Mouse (Mus musculus) cerebellum, adult 9-10 months (tissue): ENCODE measurements around the gene Tmem81.

Source experiments
- DNase-seq: peaks from one replicate; pipeline ENCODE4 v3.0.0; 2022

Gene Tmem81

DNA sequence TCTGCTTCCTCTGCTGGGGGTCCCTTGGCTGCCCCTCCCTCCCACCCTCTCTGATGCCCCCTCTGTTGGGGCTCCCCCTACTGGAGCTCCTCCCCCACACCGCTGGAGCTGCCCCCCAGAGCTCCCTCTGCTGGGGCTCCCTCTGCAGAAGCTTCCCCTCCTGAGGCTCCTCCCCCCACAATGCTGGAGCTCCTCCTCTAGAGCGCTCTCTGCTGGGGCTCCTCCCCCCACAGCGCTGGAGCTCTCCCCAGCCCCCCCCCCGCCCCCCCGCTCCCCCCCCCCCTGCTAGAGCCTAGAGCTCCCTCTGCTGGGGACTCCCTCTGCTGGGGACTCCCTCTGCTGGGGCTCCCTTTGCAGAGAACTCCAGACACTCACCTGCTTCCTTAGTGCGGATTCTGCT, 14.7 kb downstream of the Tmem81 start:
- DNase-seq: peak; percentile 45

DNA sequence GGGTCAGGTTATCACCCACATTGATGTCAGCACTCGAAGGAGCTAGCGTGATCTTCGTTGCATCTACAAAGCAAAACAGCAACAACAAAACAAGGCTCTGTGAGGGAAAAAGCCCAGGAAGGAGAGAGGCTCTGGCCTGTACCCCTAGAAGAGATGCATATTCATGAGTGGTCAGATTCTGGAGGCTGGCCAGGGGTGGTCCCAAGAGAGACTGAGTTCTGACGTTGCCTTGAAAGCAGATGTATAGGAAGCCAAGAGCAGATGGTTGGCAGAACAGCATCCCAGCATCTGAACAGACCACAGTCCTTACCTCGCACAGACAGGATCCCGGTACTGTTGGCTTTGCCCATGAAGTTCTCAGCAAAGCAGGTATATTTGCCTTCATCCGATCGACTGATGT, 17.0 kb downstream of the Tmem81 start:
- DNase-seq: no peak

DNA sequence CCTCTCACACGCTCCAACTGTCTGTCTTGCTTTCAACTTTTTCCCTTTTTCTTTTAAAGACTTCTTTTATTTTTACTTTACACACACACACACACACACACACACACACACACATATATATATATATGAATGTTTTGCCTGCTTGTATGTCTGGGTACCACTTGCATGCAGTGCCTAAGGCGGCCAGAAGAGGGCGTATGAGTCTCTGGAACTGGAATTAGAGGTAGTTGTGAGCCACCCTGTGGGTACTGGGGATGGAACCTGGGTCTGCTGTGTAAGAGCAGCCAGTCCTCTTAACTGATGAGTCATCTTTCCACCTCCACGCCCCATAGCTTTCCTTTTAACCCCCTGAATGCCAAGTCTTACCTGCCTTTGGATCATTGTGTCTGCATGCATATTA, 17.9 kb downstream of the Tmem81 start:
- no peak for DNase-seq

DNA sequence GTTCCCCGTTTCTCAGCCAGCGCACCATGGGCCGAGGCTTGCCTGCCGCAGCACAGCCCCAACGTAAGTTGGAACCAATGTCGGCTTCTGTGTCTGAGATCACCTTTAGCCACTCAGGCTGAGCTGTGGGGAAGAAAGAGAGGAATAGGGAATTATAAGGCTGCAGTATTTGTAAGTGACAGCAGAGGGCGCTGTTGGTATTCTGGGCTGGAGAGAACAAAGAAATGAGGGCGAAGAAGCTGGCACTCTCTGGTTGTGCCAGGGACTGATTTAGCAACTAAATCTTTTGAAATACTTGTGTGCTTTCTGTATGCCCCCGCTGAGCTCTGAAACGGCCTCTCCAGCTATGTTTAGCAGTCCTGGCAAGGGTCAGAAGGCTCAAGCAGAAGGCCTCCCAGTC, 19.8 kb downstream of the Tmem81 start:
- peak; percentile 94 for DNase-seq

DNA sequence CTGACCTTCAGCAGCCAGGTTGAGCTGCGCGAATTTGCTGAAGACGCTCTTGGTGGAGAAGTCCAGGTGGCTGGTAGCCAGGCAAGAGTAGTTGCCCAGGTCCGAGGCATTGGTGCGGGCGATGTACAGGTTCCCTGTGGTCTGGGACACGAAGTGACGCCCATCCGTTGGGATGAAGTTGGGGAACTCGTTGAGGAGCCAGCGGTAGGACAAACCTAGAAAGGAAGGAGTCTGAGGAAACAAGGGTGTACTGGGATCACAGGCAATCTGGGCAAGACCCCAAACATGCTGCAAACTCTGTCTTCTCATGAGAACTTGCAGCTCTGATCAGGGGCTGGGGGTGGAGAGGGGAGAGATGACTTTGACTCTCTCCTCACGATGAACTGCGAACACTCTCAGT, 22.0 kb downstream of the Tmem81 start:
- DNase-seq: no peak

DNA sequence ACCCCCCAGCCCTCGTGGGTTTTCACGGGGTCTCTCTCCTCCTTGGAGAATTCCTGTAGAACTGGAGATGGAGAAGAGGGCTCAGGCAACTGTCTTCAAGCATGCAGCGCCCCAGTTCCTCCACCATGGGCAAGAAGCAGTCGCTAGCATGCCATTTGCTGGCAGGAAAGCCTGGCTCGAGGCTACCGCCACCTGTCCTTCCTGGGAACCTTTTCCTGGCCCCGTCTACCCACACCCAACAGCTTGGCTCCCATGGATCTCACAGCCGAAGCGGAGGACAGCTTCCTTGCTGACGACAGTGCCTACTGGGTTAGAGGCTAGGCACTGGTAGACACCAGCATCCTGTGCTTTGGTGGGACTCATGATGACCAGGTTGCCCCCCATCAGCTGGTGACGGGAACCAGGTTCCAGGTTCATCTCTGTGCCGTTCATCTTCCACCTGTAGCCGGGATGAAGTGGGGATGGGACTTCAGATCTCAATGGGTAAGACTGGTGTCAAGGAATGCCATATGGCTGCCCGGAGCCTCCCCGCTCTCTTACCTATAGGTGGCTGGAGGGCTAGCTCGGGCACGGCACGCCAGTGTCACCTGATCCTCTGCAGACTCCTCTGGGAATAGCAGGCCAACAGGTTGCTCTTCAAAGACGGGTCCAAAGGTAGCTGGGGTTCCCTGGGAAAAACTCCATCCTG, 22.8 kb downstream of the Tmem81 start:
- peak; percentile 94 for DNase-seq

DNA sequence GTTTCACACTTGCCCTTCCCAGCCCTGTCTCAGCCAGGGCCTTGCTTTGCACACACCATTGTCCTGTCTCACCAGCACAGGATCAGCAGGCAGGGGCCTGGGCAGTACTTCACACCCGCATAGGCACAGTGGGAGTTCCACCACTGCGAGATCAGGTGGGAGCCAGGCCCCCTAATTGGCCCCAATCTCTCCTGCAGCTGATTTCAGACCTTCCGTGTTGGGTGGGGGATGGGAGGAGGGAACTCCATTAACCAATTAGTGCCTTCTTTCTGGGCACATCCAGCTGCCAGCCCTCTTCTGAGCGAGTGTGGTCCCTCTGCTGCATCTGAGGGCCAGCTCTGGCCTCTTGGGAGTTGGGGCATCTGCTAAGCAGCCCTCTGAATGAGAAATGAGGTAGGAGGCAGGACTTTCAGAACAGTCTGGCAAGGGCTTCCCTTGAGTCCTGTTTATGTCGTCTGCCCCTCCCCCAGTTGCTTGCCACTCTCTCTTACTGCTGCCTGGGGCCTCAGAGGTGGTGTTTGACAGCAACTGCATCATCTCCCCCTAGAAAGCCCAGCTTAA, 24.7 kb downstream of the Tmem81 start:
- no peak for DNase-seq

DNA sequence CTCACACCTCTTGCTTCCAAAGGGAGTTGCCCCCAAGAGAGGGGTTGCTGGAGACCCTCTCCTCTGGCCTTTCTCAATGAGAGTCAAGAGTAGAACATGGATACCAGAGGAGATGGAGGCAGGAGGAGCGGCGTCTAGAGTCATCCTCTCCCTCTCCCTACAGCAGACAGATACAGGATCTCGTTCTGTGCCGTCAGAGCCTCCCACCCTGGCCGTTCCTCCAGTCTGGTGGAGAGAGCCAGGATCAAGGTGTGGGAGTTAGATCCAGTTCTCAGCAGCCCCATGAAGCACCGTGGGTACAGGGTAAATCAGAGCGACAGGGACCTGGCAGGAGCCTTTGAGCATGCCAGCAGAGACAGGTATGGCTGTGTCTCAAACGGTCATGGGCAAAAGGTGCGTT, 26.5 kb downstream of the Tmem81 start:
- DNase-seq: no peak

DNA sequence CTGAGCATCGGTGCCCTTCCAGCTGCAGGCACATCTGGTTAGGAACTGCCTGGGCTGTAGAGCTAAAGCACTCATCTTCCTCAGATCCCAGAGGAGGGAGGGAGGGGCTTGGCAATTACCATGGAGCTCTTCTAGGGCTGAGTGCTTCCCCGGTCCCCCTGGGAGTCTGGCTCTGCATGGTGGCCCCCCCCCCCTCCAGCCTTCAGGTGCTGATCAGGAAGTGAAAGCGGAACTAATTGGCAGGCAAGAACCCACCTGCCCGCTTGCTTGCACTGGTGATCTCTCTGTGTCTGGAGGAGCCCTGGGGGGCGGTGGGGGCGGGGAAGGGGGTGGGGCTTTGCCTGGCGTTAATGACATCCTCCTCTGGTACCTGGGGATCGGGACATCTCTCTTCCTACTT, 27.8 kb downstream of the Tmem81 start:
- DNase-seq: no peak

DNA sequence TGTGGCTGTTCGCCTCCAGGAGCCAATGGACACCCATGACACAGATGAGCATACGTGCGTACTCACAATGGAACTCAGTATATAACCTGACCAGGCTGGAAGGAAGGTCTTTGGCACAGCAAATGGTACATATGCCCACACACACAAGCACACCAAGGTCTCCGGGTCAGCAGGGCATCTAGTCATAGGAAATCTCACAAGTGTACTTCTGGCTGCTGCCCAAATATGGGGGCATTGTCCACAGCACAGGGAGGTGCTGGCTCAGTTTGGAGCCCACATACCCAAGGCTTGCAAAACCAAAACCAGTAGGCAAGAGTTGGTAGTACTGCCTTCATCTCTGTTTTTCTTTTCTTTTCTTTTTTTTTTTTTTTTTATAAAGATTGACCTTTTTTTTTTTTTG, 29.5 kb downstream of the Tmem81 start:
- DNase-seq: no peak

DNA sequence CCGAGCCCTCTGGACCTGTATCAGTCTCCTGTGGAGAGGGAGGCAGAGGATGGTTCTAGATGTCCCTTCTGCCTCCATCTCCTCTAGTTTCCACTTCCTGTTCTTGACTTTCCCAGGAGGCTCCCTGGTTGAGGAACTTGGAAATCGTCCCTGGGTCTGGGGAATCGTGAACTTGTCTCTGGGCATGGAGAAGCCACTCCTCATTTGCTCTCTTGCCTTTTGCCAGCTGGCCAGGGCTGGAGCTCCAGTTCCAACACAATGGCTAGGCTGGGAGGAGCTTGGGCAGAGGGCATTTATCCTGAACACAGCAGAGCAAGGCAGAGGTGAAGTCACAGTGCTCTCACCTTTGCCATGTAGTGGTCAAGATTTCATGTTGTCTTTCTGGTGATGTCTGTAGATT, 30.4 kb downstream of the Tmem81 start:
- DNase-seq: no peak

DNA sequence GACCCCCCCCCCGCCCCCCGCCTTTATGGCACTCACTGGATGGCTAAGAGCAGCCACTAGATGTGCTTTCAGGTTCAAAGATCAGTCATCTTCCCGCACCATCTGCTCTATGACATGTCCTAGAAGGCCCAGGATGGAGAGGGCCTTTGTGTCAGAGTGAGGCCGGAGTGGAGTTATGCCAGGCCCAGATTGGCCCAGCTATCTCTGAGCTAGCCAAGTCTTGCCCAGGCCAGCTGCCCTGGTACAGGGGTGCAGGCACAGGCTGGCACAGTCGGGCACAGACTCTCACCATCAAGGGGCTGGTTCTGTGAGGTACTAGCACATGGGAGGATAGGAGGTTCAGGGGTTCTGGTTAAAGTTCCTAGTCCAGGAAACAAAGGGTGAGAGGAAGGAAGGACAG, 31.7 kb downstream of the Tmem81 start:
- DNase-seq: peak; percentile 94

DNA sequence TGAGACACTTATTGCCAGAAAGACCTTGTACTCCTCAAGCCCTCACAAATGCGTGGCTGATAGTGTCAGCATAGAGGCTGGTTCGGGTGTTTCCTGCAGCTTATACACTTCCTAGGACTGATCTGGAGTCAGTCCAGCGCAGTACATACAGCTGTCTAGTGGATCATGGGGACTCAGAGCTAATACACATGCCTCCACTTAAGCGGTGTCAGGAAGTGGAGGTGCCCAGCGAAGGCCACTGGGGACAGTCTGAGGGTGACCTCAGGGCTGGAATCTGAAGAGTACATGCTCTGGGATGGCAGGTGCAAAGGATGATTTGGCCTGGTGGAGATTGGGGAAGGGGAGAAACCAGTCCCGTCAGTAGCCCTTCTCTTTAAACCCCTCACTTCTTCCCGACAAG, 34.7 kb downstream of the Tmem81 start:
- DNase-seq: no peak

DNA sequence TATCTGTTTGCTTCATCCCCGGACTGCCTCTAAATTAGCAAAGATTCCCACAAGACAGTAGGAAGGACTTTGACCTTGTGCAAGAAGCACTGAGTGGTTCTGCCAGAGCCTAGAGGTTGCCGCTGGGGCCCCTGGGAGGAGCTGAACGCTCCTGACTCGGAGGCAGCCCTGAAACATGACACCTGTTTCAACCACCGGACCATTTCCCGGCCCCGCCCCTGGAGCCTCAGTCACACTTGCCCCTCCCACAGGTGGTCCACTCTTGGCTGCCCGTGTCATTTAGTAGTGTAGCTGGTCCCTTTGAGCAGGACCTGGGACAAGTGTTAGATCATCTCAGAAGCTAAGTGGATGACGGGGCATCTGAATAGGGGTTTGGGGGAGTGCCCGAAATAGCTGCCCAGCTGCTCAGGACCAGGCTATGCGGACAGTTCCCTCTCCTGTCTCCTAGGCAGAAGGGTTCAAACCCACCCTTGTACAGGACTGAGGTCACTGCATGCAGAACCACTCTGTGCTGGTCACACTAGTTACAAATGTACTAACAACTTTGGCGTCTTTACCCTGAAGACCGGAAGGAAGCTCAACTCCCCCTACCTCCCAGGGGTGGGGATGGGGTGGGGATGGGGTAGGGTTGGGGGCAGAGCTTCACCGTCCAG, 35.3 kb downstream of the Tmem81 start:
- peak; percentile 82 for DNase-seq

DNA sequence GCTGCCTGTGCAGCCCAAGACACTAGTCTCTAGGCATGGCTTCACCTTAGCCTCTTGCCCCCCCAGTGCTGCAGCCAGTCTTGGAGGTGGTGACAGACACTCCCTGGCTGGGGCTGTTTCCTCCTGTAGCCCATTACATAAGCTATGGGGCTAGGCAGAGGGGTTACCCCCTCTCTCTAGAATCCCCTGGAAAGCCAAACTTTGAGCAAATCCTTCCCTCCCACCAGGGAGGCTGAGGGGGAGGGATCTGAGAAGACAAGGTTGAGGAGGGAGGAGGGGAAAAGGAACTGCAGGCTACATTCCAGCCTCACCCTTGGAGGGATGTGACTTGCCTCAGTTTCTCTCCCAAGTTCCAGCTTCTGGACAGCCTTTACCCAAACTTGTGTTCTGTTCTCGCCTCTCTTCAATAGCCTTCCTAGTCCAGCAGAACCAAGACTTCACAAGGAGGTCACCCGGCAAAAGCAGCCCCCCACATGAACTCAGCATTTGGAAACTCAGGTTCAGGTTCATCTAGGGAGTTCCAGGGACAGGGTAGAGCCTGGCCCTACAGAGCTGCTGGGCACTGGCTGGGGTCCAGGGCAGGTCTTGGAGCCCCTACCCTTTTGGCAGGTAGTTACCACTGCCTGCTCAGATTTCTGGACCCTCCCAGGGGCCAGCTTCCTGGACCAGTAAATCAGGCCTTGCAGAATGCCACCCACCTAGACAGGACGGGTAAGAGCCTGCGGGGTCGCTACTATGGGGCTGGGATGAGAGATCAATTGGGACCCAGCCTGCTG, 36.0 kb downstream of the Tmem81 start:
- peak; percentile 73 for DNase-seq

DNA sequence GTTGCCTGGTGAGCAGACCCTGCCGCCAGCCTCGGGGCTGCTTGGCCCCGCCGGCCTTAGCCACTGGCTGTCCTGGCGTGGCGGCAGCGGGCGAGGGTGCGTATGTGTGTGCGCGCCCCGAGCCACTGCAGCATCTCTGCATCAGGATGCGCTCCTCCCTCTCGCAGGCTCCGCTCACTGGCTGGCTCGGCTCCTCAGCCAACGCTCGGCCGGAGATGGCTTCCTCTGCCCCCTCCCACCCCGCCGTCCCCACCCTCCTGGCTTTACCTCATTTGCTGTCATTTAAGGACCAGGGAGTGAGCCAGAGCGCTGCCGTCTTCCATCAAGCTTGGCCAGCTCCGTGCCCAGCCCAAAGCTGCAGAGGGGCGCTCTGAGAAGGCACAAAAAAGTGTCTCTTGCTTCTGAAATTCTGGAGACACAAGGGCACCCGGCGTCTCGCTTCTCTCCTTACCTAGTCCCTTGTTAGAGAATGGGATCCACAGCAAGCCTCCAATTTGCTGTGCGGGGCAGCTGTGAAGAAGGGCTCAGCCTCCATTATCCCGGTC, 36.8 kb downstream of the Tmem81 start, which contains the start of gene Cntn2:
TSS of gene Cntn2 (minus strand) at position 495 of the 545 bp plus-strand sequence.
- DNase-seq: peak; percentile 85

DNA sequence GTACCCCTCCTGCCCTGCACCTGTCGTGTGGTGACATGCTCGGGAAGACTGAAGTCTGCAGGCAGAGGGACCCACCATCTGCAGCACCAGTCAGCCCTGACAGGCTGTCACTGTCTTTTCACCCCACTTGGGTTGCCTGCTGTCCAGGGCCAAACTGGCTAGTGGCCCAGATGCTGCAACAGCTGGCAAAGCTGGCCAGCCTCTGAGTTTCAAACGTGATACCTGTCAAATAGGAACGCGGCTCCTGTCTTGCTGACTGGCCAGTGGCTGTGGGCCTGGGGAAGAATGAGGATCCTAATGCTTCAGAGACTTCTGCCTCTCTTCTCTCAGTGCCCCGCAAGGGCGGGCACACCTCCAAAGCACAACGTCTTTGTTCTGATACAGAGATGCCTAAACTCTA, 37.8 kb downstream of the Tmem81 start:
- no peak for DNase-seq

DNA sequence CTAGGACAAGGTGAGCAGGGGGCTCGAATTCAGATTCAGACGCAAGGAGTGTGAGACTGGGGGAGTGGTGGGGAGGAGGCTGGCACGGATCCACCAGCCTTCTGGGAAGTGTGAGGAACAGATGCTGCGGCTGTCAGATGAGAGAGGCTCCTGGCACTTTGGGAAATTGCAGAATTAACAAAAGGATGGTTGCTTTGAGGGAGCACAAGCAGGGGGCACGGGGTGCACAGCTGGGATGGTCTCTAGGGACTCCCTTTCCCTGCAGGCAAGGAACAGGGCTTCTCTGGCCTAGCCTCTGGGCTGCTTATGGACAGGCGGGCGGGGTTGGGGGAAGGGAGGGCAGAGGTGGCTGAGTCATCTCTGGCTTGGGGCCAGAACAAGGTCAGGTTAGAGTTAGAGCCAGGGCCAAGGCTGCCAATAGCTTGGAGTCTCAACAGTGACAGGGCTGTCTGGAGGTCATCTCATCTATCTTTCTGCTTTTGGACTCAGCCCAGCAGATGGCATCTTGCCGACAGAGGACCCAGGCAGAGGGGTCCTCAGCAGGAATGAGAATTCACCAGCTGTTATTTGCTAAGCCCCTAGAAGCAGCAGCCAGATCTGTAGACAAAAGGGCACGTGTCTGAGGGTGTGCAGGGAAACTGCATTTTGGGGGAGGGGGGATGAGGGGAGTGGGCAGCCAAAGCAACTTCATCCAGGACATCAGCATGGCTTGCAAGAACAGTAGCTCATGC, 52.0 kb downstream of the Tmem81 start:
- DNase-seq: peak; percentile 71
